Mouse (Mus musculus): ENCODE data around the gene Krtap28-10. TPM values are rescaled to one million over a fixed set of nuclear protein-coding genes. Genes with fewer than 3 reads are reported as not detected.

The Krtap28-10 gene
- not detected for polyA plus RNA-seq (2017; shearing (Covaris generic))

GRCm38 (mm10) chr1:83042380-83042779 is at the start of gene Krtap28-10:
Krtap28-10 (minus strand) TSS chr1:83042480.

GRCm38 (mm10) chr1:83060643-83061042 is 18.4 kb upstream of the Krtap28-10 start, which contains the start of gene Krtap28-13:
Krtap28-13 (plus strand) TSS chr1:83060930.

GRCm38 (mm10) chr1:83059278-83059677 is 17.0 kb upstream of the Krtap28-10 start, which contains the start of gene A030005K14Rik:
A030005K14Rik (minus strand) TSS chr1:83059378.

GRCm38 (mm10) chr1:83044882-83045427 is 2.7 kb upstream of the Krtap28-10 start, which contains the start of gene Gm47969:
Gm47969 (plus strand) TSS chr1:83044932.

GRCm38 (mm10) chr1:83038109-83038672 is 4.1 kb downstream of the Krtap28-10 start, which contains the start of gene Slc19a3:
Slc19a3 (minus strand) TSS chr1:83038448.

GRCm38 (mm10) chr1:83000306-83000705 is 42.0 kb downstream of the Krtap28-10 start, which contains the start of gene Gm47959:
Gm47959 (plus strand) TSS chr1:83000548.

Other genes with a start within 250 kb of the Krtap28-10 start
- 204 TPM for gene Agfg1, start 203.0 kb downstream of the Krtap28-10 start, polyA plus RNA-seq (2017; shearing (Covaris generic))
- gene A030005L19Rik, start 129.2 kb downstream of the Krtap28-10 start, polyA plus RNA-seq (2017; shearing (Covaris generic)) = 0.23 TPM
- gene A030014E15Rik, start 117.6 kb downstream of the Krtap28-10 start, polyA plus RNA-seq (2017; shearing (Covaris generic)) = not detected
- not detected for gene Gm6217, start 111.1 kb downstream of the Krtap28-10 start, polyA plus RNA-seq (2017; shearing (Covaris generic))
- gene A030003K21Rik, start 99.1 kb downstream of the Krtap28-10 start, polyA plus RNA-seq (2017; shearing (Covaris generic)) = not detected
- 0.22 TPM for gene Gm7544, start 86.5 kb downstream of the Krtap28-10 start, polyA plus RNA-seq (2017; shearing (Covaris generic))
- not detected for gene Gm47955, start 82.2 kb downstream of the Krtap28-10 start, polyA plus RNA-seq (2017; shearing (Covaris generic))
- gene Gm47959, start 41.9 kb downstream of the Krtap28-10 start, polyA plus RNA-seq (2017; shearing (Covaris generic)) = not detected
- gene Slc19a3, start 4.0 kb downstream of the Krtap28-10 start, polyA plus RNA-seq (2017; shearing (Covaris generic)) = not detected
- gene Gm47969, start 2.5 kb upstream of the Krtap28-10 start, polyA plus RNA-seq (2017; shearing (Covaris generic)) = not detected
- not detected for gene A030005K14Rik, start 16.9 kb upstream of the Krtap28-10 start, polyA plus RNA-seq (2017; shearing (Covaris generic))
- gene Krtap28-13, start 18.4 kb upstream of the Krtap28-10 start, polyA plus RNA-seq (2017; shearing (Covaris generic)) = not detected
- 2.3 TPM for gene Ccl20, start 74.3 kb upstream of the Krtap28-10 start, polyA plus RNA-seq (2017; shearing (Covaris generic))
- gene Daw1, start 117.3 kb upstream of the Krtap28-10 start, polyA plus RNA-seq (2017; shearing (Covaris generic)) = 0.13 TPM